In the genomic region with DNA sequence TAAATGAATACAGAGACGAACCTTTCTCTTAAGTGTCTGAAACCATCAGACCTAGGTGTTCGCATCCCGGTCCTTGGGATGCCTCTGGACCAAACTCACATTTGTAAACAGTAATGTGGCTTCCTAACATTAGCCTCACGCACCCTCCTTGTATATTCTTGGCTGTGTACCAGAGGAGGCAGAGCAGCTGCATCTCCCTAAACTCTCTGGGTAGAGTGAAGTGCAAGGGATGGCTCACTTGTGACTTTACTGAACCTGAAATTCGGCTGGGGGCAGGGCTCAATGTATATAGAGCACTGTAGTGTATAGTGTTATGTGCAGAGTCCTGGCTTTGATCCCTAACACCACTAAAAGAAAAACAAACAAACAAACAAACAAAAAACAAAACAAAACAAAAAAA, we compare ENCODE assay signal across 7 mouse cellular contexts. TPM values are rescaled to one million over a fixed set of nuclear protein-coding genes. Genes with fewer than 3 reads are reported as not detected.
DNase-seq lines count a peak whose midpoint lies in the region; ATAC-seq lines count a peak whose summit lies in the region.

No protein-coding gene starts in this region.

- no peak overlapping the region; the same call in 1 of the 2 replicates for H3K9ac ChIP-seq in lung, embryonic 16.5 days (ENCODE audit: low read length)
- H3K9ac ChIP-seq in forebrain, embryonic 12.5 days, result no peak overlapping the region
- no peak overlapping the region for H3K9ac ChIP-seq in stomach, embryonic 14.5 days (replicated peaks; ENCODE audit: low read depth, low read length)

- peak overlapping the region; percentile 75 for H3K4me2 ChIP-seq in lung, embryonic 16.5 days (ENCODE audit: low read depth, low read length)
- H3K4me2 ChIP-seq in forebrain, embryonic 12.5 days, result peak overlapping the region; percentile 52
- peak overlapping the region; percentile 53 for H3K4me2 ChIP-seq in stomach, embryonic 14.5 days (replicated peaks; ENCODE audit: low read depth, low read length)

- no peaks in the 10 kb centered on the region for H3K36me3 ChIP-seq in lung, embryonic 16.5 days (ENCODE audit: control insufficient read depth, insufficient read depth, low read length)
- no peaks in the 10 kb centered on the region for H3K36me3 ChIP-seq in forebrain, embryonic 12.5 days (replicated peaks)
- no peaks in the 10 kb centered on the region for H3K36me3 ChIP-seq in limb, embryonic 10.5 days
- no peaks in the 10 kb centered on the region for H3K36me3 ChIP-seq in stomach, embryonic 14.5 days (ENCODE audit: control insufficient read depth, insufficient read depth, low read length)

- WGBS in lung, embryonic 16.5 days, result 22% methylated on average over 5 of the region's 5 CpGs
- 46% methylated on average over 5 of the region's 5 CpGs for WGBS in forebrain, embryonic 12.5 days
- WGBS in limb, embryonic 10.5 days, result 36% methylated on average over 5 of the region's 5 CpGs
- WGBS in stomach, embryonic 14.5 days, result 34% methylated on average over 5 of the region's 5 CpGs

- peak; percentile 16; the same call in 1 of the 2 replicates for ATAC-seq in lung, embryonic 16.5 days (ENCODE audit: low read depth)
- ATAC-seq in forebrain, embryonic 12.5 days (ENCODE audit: low FRiP score), result no peak
- no peak for ATAC-seq in stomach, embryonic 14.5 days (ENCODE audit: insufficient number of reproducible peaks, insufficient read depth, low FRiP score, low read depth)

- peak overlapping the region; percentile 48 for H3K4me3 ChIP-seq in lung, embryonic 16.5 days (ENCODE audit: low read length)
- no peak overlapping the region; the same call in 1 of the 2 replicates for H3K4me3 ChIP-seq in forebrain, embryonic 12.5 days (replicated peaks)
- peak overlapping the region; percentile 47 for H3K4me3 ChIP-seq in limb, embryonic 10.5 days
- peak overlapping the region; percentile 32 for H3K4me3 ChIP-seq in stomach, embryonic 14.5 days (ENCODE audit: low read depth, low read length)

- H3K27me3 ChIP-seq in lung, embryonic 16.5 days (ENCODE audit: control insufficient read depth, insufficient read depth, low read depth, low read length), result no peaks in the 10 kb centered on the region
- peaks cover 56% of the 10 kb centered on the region for H3K27me3 ChIP-seq in forebrain, embryonic 12.5 days
- 0 out of 2 replicates have a peak, but pooled peaks cover 3% of the 10 kb centered on the region for H3K27me3 ChIP-seq in limb, embryonic 10.5 days (ENCODE audit: low read depth, poor library complexity, severe bottlenecking)
- no peaks in the 10 kb centered on the region for H3K27me3 ChIP-seq in stomach, embryonic 14.5 days (ENCODE audit: control insufficient read depth, insufficient read depth, low read length)

- peak overlapping the region; percentile 76 for H3K27ac ChIP-seq in lung, embryonic 16.5 days (ENCODE audit: low read length)
- no peak overlapping the region; the same call in 1 of the 2 replicates for H3K27ac ChIP-seq in forebrain, embryonic 12.5 days
- peak overlapping the region; percentile 84 for H3K27ac ChIP-seq in limb, embryonic 10.5 days
- H3K27ac ChIP-seq in stomach, embryonic 14.5 days (ENCODE audit: low read length), result peak overlapping the region; percentile 66; the same call in 1 of the 2 replicates

- peaks cover 30% of the 10 kb centered on the region for H3K4me1 ChIP-seq in lung, embryonic 16.5 days (replicated peaks; ENCODE audit: control insufficient read depth, insufficient read depth, low read length)
- H3K4me1 ChIP-seq in forebrain, embryonic 12.5 days, result peaks cover 39% of the 10 kb centered on the region
- peaks cover 81% of the 10 kb centered on the region for H3K4me1 ChIP-seq in limb, embryonic 10.5 days
- H3K4me1 ChIP-seq in stomach, embryonic 14.5 days (ENCODE audit: control insufficient read depth, insufficient read depth, low read length), result peaks cover 45% of the 10 kb centered on the region

- DNase-seq in lung, postnatal 36 days, result no peak
- DNase-seq in limb, embryonic 10.5 days (ENCODE audit: low spot score), result peak; percentile 35
- no peak for DNase-seq in spleen, postnatal 4 days (ENCODE audit: low spot score in 2 of 2)
- no peak for DNase-seq in urinary bladder, postnatal 4 days (ENCODE audit: low spot score in 2 of 2)

- H3K9me3 ChIP-seq in lung, embryonic 16.5 days (ENCODE audit: control insufficient read depth, low read length), result no peaks in the 10 kb centered on the region
- no peaks in the 10 kb centered on the region for H3K9me3 ChIP-seq in forebrain, embryonic 12.5 days
- no peaks in the 10 kb centered on the region for H3K9me3 ChIP-seq in limb, embryonic 10.5 days (replicated peaks)
- H3K9me3 ChIP-seq in stomach, embryonic 14.5 days (ENCODE audit: control insufficient read depth, low read depth, low read length), result no peaks in the 10 kb centered on the region

RNA-seq across cellular contexts. Expression of gene Med13l, which starts 45.6 kb away (rescaled TPM):
- 9.5 and 11.0 TPM in 2 replicates for polyA plus RNA-seq in lung, embryonic 16.5 days (2015; fragmentation: Nextera tagmentation; extraction: Ambion mirVana)
- polyA plus RNA-seq in forebrain, embryonic 12.5 days (2016; fragmentation: Nextera tagmentation; extraction: Ambion mirVana), result 17.7 and 19.1 TPM in 2 replicates
- 11.1 and 13.9 TPM in 2 replicates for polyA plus RNA-seq in limb, embryonic 10.5 days (2016; fragmentation: Nextera tagmentation; extraction: Ambion mirVana)
- 16.2 and 17.2 TPM in 2 replicates for polyA plus RNA-seq in stomach, embryonic 14.5 days (2014; fragmentation: Nextera tagmentation; extraction: Ambion mirVana)
